Mouse (Mus musculus): ENCODE measurements around the gene Camta1. TPM values are rescaled to one million over a fixed set of nuclear protein-coding genes. Genes with fewer than 3 reads are reported as not detected.

Gene Camta1
- polyA plus RNA-seq, 1 experiment: 155 TPM

DNA sequence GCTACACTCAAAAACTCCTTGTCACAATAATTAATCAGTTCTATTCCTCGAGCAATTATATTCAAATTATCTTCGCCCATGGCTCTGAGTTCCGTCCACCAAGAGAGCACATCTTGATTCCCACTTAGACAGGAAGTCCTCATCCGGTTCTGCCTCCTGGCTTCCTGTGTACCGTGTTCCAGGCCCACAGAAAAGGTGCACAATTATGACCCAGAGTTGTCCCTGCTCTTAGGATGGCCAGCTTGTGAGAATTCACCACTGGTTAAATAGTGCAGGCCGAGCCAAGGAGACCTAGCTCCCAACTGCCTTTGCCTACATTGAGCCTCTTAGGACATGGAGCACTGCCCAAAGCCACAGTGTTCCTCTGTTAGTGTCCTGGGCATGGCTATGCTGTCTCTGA lies 229.4 kb downstream of the Camta1 start:
- Histone ChIP-seq H3K4me1 (ENCODE audit: control insufficient read depth, insufficient read depth, low read length) (no peaks in the 10 kb centered on the region), H3K27ac (ENCODE audit: insufficient read depth, low read length) (no peak overlapping the region), H3K4me3 (replicated peaks; ENCODE audit: insufficient read depth, low read depth, low read length) (no peak overlapping the region), H3K27me3 (ENCODE audit: control insufficient read depth, insufficient read depth, low read length) (no peaks in the 10 kb centered on the region)
- WGBS: 90% methylated on average over 6 of the region's 6 CpGs
- no peak for DNase-seq
- TF ChIP-seq POLR2A (IDR thresholded peaks at IDR 0.05; ENCODE audit: borderline replicate concordance, insufficient read depth, low read length) (no peak), CTCF (IDR thresholded peaks at IDR 0.05; ENCODE audit: borderline replicate concordance, insufficient read depth, low read depth, low read length) (no peak)

DNA sequence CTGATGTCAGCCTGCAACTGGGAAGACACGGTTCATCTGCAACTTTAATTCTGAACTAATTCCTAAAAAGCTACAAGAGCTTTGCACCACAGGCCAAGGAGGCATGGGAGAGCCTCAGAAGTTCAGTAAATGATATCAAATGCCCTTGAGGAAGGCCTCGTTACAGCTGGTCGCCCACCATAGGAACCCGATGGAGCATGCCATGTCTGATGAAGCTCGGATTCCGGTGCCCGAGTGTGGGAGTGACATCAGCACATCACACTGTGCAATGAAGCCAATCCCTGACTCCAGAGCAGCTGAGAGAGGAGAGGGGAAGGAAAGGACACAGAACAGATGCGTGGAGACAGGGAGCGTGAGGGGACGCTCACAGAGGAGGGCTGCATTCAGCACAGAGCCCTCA lies 231.0 kb downstream of the Camta1 start:
- 58% methylated on average over 10 of the region's 10 CpGs for WGBS
- no peak for DNase-seq
- no peaks in the 10 kb centered on the region for H3K27me3 ChIP-seq (ENCODE audit: control insufficient read depth, insufficient read depth, low read length)
- no peaks in the 10 kb centered on the region for H3K4me1 ChIP-seq (ENCODE audit: control insufficient read depth, insufficient read depth, low read length)
- no peak for TF ChIP-seq CTCF (IDR thresholded peaks at IDR 0.05; ENCODE audit: borderline replicate concordance, insufficient read depth, low read depth, low read length)
- TF ChIP-seq POLR2A (IDR thresholded peaks at IDR 0.05; ENCODE audit: borderline replicate concordance, insufficient read depth, low read length): no peak
- H3K4me3 ChIP-seq (replicated peaks; ENCODE audit: insufficient read depth, low read depth, low read length): no peak overlapping the region
- H3K27ac ChIP-seq (ENCODE audit: insufficient read depth, low read length): no peak overlapping the region

DNA sequence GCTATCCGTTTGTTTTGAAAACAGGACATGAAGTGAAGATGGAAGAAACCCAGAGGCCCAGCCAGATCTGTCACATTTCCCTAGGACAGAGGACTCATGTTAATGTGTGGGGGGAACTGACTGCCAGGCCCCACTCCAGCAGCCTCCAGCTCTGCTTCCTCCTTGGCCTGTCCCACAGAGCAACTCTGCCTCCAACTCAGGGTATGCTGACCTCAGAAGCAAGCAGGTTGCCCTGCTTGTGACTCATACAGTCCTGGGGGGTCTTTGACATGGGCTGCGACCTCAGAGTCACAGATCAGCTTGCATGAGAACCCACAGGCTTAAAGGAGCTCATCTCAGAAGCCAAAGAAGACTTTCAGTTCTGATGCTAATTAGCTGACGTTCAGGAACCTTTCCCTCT lies 231.4 kb downstream of the Camta1 start:
- no peak overlapping the region for H3K4me3 ChIP-seq (replicated peaks; ENCODE audit: insufficient read depth, low read depth, low read length)
- H3K27me3 ChIP-seq (ENCODE audit: control insufficient read depth, insufficient read depth, low read length): no peaks in the 10 kb centered on the region
- no peaks in the 10 kb centered on the region for H3K4me1 ChIP-seq (ENCODE audit: control insufficient read depth, insufficient read depth, low read length)
- no peak for TF ChIP-seq POLR2A (IDR thresholded peaks at IDR 0.05; ENCODE audit: borderline replicate concordance, insufficient read depth, low read length)
- TF ChIP-seq CTCF (IDR thresholded peaks at IDR 0.05; ENCODE audit: borderline replicate concordance, insufficient read depth, low read depth, low read length): no peak
- H3K27ac ChIP-seq (ENCODE audit: insufficient read depth, low read length): no peak overlapping the region
- DNase-seq: no peak
- 58% methylated on average over 3 of the region's 3 CpGs for WGBS

DNA sequence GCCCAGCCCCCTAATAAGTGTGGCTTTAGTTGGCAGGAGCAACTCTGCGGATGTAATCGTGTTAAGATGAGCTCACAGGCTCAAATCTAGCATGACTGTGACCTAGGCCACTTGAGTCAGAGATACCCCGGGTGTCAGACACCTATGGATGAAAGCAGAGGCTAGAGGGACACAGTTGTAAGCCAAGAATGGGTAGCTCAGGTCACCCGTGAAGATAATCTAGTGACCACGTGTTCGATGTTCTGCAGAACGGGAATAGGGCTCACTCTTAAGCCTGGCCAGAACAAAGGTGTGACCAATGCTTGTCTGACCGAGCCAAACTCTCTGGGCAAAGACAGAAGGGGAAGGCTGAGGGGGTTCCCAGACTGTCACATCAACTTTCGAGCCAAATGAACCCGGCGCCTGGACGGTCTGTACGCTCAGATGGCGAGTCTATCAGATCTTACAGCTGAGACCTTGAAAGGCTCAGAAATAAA lies 242.1 kb downstream of the Camta1 start:
- Histone ChIP-seq H3K4me1 (ENCODE audit: control insufficient read depth, insufficient read depth, low read length) (peaks cover 12% of the 10 kb centered on the region), H3K4me3 (replicated peaks; ENCODE audit: insufficient read depth, low read depth, low read length) (no peak overlapping the region), H3K27ac (ENCODE audit: insufficient read depth, low read length) (no peak overlapping the region), H3K27me3 (ENCODE audit: control insufficient read depth, insufficient read depth, low read length) (no peaks in the 10 kb centered on the region)
- WGBS: 22% methylated on average over 14 of the region's 14 CpGs
- TF ChIP-seq CTCF (IDR thresholded peaks at IDR 0.05; ENCODE audit: borderline replicate concordance, insufficient read depth, low read depth, low read length): no peak
- no peak for TF ChIP-seq POLR2A (IDR thresholded peaks at IDR 0.05; ENCODE audit: borderline replicate concordance, insufficient read depth, low read length)
- DNase-seq: no peak

DNA sequence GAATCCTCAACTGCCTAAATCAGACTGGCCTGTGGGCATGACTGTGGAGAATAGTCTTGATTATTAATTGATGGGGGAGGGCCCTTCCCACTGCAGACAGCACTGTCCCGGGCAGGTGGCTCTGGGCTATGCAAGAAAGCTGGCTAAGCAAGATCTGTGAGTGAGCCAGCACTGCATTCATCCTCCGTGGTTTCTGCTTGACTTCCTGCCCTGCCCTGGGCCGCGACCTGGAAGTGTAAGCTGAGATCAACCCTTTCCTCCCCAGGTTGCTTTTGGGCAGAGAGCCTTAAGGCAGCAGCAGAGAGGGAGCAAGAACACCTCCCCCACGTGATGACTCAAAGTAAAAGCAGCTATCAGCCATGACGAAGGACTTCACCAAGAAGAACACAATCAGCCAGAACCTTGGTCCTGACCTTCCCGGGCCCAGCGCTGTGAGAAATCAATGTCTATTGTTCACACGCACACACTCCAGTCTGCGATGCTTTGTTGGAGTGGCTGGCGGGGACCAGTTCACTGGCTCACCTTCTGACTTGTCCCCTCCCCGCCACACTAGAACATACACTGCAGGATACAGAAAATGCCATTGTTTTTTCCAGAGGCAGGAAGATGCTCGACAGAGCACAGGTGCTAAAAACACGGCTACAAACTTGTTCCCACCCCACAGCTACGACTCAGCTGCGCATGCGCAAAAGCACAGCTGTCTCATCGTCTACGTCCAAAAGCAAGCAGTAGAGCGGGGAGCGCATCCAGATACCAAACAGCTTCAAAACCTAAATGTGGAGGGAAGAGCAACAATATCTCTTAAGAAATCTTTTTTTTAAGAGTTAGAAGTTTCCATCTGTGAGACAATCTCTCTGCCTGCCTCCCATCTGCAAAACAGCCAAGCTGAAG lies 243.0 kb downstream of the Camta1 start:
- TF ChIP-seq POLR2A (IDR thresholded peaks at IDR 0.05; ENCODE audit: borderline replicate concordance, insufficient read depth, low read length) (no peak), CTCF (IDR thresholded peaks at IDR 0.05; ENCODE audit: borderline replicate concordance, insufficient read depth, low read depth, low read length) (no peak)
- 67% methylated on average over 21 of the region's 21 CpGs for WGBS
- no peak overlapping the region for H3K27ac ChIP-seq (ENCODE audit: insufficient read depth, low read length)
- no peak for DNase-seq
- H3K27me3 ChIP-seq (ENCODE audit: control insufficient read depth, insufficient read depth, low read length): no peaks in the 10 kb centered on the region
- H3K4me1 ChIP-seq (ENCODE audit: control insufficient read depth, insufficient read depth, low read length): peaks cover 12% of the 10 kb centered on the region
- H3K4me3 ChIP-seq (replicated peaks; ENCODE audit: insufficient read depth, low read depth, low read length): no peak overlapping the region

DNA sequence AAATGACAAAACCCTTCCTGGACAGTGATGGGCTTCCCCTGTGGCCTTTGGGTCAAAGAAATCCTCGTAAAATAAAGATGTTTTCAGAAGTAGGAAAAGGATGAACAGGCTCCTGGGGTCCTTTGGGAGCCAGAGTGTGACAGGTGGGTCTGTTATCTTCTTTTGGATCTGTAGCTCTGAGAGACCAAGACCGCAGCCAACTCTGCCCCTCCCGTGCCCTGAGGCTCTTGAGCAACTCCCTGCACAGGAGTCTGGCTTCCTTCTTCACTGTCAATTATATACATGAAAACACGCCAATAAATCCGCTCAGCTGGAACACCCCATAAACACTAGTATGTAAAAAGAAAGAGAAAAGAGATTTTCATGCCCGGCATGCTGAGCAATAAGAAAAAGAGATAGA lies 250.1 kb downstream of the Camta1 start:
- Histone ChIP-seq H3K4me3 (replicated peaks; ENCODE audit: insufficient read depth, low read depth, low read length) (no peak overlapping the region), H3K27ac (ENCODE audit: insufficient read depth, low read length) (no peak overlapping the region), H3K4me1 (ENCODE audit: control insufficient read depth, insufficient read depth, low read length) (no peaks in the 10 kb centered on the region), H3K27me3 (ENCODE audit: control insufficient read depth, insufficient read depth, low read length) (no peaks in the 10 kb centered on the region)
- 51% methylated on average over 6 of the region's 6 CpGs for WGBS
- TF ChIP-seq CTCF (IDR thresholded peaks at IDR 0.05; ENCODE audit: borderline replicate concordance, insufficient read depth, low read depth, low read length): no peak
- no peak for TF ChIP-seq POLR2A (IDR thresholded peaks at IDR 0.05; ENCODE audit: borderline replicate concordance, insufficient read depth, low read length)
- no peak for DNase-seq

DNA sequence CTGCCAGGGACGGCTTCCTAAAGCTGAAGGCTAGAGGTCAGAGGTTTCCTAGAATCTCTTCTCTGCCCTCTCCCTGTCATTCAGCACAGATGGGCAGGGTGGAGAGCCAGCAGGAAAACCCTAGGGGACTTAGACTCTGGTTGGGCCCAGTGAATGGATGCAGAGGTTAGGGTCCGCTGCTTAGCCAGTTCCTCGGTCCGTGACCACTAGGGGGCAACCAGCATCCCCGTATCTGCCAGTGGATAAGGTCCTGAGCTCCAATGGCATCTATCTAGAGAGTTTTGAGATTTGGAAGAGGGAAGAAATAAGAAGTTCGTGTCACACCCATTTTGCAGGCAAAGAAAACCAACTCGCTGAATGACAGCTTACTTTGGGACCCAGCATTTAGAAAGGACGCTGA lies 251.4 kb downstream of the Camta1 start:
- peak; percentile 38 to 56 for DNase-seq
- Histone ChIP-seq H3K4me1 (ENCODE audit: control insufficient read depth, insufficient read depth, low read length) (no peaks in the 10 kb centered on the region), H3K27ac (ENCODE audit: insufficient read depth, low read length) (no peak overlapping the region), H3K27me3 (ENCODE audit: control insufficient read depth, insufficient read depth, low read length) (no peaks in the 10 kb centered on the region), H3K4me3 (replicated peaks; ENCODE audit: insufficient read depth, low read depth, low read length) (no peak overlapping the region)
- TF ChIP-seq POLR2A (IDR thresholded peaks at IDR 0.05; ENCODE audit: borderline replicate concordance, insufficient read depth, low read length): no peak
- peak; percentile 73 for TF ChIP-seq CTCF (IDR thresholded peaks at IDR 0.05; ENCODE audit: borderline replicate concordance, insufficient read depth, low read depth, low read length)
- 31% methylated on average over 8 of the region's 8 CpGs for WGBS

DNA sequence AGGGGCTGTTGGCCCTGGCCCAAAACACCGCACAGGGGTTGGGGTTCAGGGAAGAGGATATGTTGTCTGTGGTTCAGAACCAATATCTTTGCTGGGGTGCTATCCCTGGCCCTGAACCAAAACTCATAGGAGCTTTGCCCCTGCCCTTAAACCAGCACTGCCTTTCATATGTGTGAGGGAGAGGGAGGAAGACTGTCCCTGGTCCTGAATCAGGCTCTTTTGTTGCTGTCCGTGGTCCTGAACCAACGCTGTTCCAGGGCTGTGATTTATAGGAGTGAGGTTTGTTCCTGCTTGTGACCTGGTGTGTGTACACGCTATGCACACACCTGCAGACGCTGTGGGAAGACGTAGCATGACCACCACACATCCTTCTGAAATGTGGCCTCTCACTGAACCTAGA lies 256.8 kb downstream of the Camta1 start:
- Histone ChIP-seq H3K4me1 (ENCODE audit: control insufficient read depth, insufficient read depth, low read length) (no peaks in the 10 kb centered on the region), H3K4me3 (replicated peaks; ENCODE audit: insufficient read depth, low read depth, low read length) (no peak overlapping the region), H3K27ac (ENCODE audit: insufficient read depth, low read length) (no peak overlapping the region), H3K27me3 (ENCODE audit: control insufficient read depth, insufficient read depth, low read length) (no peaks in the 10 kb centered on the region)
- DNase-seq: no peak
- TF ChIP-seq CTCF (IDR thresholded peaks at IDR 0.05; ENCODE audit: borderline replicate concordance, insufficient read depth, low read depth, low read length): no peak
- 71% methylated on average over 6 of the region's 6 CpGs for WGBS
